Mouse (Mus musculus): ENCODE results near the gene Slc22a12. TPM values are rescaled to one million over a fixed set of nuclear protein-coding genes. Genes with fewer than 3 reads are reported as not detected.

Slc22a12 gene
- total RNA-seq, 2 experiments from 2014 or later = not detected

- DNase-seq = no peak
Observed at GRCm38 (mm10) chr19:6541521-6541920, 1.3 kb downstream of the Slc22a12 start.

DNA sequence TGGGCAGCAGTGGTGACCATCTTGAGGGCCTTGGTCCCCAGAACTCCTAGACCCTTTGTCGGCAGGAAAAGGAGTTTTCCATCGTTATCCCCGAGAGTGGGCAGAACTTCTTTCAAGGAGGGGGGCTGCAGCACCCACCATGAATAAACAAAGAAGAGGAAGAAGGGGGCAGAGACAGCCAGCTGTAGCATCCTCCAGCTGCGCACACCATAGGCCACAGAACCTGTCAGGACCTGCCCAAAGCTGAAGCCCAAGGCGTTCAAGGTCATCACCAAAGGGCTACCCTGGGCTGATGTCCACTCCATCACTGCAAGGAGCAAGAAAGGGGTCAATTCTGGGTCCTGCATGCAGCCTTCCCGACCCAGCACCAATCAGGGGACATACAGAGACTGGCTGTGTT lies 2.6 kb downstream of the Slc22a12 start:
- no peak for DNase-seq

DNA sequence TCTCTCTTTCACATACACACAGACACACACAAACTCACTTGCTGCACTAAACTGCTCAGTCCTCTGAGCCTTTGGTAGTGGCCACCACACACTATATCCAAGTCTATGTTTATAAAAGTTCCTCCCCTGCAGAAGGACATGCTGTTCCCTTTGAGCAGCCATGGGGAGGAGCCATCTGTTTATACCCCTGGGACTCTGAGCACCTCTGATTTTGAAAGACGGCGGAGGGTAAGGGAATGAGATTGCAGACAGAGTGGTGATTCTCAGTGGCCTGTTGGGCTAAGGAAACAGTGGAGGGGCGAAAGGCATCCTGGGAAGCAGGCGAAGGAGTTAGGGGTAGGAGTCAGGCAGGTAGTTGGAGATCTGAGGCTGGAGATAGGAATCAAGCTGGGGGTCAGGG lies 3.2 kb downstream of the Slc22a12 start:
- no peak for DNase-seq

GRCm38 (mm10) chr19:6538546-6538945 lies 4.3 kb downstream of the Slc22a12 start:
- DNase-seq = no peak

DNA sequence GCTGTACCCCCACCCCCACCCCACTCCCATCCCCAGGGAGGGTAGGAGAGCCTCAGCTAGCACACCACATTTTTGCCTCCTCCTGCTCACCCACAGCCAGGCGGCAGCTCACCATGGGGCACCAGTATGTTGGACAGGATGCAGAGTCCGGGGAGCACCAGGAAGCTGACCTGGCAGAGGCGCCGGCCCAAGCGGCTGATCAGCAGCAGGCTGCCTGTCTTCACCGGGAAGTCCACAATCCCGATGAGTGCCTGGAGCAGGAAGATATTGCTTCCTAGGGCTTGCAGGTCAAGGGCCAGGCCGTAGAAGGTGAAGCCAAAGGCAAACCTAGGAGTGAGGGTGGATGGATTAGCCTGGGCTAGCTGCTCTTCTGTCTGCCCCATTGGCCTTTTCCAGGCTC lies 5.3 kb downstream of the Slc22a12 start:
- no peak for DNase-seq

- no peak for DNase-seq
Observed at GRCm38 (mm10) chr19:6536696-6537095, 6.1 kb downstream of the Slc22a12 start.

DNA sequence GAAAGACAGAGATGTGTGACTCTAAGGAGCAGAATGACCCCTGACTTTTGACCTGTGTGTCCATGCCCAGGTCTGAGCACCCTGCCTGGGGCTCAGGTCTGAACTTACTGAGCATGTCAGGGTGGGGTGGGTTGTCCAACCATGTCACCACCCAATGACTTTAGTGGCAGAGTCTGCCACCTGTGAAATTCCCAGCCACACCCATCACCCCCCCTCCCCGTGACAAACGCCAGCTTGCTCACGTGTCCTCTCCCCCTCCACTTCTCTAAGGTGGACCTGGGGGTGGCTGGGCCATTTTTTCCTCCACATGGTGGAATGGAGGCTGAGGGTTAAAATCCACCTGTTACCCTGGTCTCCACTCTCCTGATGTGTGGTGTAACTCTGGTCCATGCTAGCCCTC lies 6.6 kb downstream of the Slc22a12 start:
- no peak for DNase-seq

DNA sequence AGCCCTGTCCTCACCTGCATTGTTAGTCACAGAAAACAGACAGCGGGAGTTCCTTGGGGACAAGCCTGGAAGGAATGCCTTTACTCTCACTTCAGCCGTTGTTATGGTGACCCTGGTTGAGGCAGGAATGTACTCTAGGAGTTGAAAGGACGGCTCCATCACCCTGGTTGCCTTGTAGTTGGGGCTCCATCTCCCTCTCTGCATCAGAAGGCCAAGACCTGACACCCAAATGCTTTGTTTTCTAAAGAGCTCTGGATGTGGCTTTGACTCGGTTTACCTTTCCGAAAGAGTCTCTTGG lies 8.8 kb downstream of the Slc22a12 start:
- DNase-seq = no peak

- DNase-seq = no peak
Observed at GRCm38 (mm10) chr19:6533290-6534117, 9.3 kb downstream of the Slc22a12 start.

DNA sequence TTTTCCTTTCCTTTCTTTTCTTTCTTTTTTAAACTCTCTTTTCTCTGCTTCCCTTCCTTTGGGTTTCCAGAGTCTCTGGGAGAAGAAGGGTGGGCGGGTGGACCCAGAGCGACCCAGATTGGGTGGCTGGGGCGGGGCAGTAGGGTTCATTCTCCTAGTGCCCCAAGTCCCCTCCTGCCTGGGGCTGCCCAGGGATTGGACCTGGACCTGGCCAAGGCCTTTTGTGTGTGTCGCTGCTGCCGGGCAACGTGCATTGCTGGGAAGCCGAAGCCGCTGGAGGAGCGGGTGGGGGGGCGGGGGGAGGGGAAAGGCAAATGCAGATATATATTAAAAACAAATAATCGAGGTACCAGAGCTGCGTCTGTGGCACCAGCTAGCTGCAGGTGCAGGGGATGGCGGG lies 10.2 kb downstream of the Slc22a12 start:
- DNase-seq = peak; percentile 42

DNA sequence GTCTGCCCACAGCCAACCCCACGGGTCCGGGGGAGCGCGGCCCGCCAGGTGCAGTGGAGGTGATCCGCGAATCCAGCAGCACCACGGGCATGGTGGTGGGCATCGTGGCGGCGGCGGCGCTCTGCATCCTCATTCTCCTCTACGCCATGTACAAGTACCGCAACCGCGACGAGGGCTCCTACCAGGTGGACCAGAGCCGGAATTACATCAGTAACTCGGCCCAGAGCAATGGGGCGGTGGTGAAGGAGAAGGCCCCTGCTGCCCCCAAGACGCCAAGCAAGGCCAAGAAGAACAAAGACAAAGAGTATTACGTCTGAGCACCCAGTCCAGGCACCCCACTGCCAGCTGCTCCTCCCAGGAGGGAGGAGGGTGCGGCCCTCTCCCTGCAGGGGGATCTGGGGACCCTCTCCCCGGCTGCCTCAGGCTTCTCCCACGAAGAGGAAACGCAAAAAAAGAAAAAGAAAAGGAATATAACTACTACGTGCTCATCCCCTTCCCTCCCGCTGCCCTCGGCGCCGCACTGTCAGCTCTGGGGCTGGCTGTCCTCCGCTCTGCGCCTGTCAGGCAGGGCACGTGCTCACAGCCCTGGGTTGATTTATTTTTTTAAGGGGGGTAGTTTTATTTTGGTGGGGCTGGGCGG lies 10.9 kb downstream of the Slc22a12 start:
- peak; percentile 74 for DNase-seq

- DNase-seq = peak; percentile 75
Observed at GRCm38 (mm10) chr19:6531011-6531631, 11.7 kb downstream of the Slc22a12 start.

- DNase-seq = no peak
Observed at GRCm38 (mm10) chr19:6530359-6530758, 12.5 kb downstream of the Slc22a12 start.

DNA sequence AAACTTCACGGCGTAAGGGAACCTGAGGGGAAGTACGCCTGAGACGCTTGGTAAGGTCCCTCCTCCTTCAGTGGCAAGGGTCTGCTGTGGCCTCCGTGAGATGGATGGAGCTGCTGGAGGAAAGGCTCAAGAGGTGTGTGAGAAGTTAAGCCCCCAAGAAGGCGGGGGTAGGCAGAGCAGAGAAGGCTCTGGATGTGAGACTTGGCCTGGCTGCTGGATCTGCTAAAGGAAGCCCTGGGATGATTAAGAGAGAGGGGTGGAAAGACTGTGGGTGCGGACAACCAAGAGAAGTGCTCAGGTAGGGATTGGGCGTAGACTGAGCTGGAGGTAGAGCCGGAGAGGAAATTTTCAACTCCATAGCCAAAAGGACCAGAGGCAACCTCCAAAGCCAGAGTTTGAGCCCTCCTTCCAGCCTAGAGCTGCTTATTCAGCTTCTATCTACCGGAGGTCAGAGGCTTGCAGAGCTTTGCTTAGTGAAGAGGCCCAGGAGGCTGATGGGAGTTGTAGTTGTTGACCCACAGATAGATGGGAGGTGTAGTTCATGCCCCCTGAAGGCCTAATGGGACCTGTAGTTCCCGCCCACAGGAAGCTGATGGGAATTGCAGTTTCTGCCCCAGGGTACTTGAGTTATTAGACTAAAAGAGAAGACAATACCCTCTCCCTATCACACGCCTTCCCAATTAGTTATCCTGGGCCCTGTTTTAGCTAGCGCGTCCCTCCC lies 13.4 kb downstream of the Slc22a12 start:
- peak; percentile 42 for DNase-seq

GRCm38 (mm10) chr19:6527839-6528531 lies 14.8 kb downstream of the Slc22a12 start:
- no peak for DNase-seq

DNA sequence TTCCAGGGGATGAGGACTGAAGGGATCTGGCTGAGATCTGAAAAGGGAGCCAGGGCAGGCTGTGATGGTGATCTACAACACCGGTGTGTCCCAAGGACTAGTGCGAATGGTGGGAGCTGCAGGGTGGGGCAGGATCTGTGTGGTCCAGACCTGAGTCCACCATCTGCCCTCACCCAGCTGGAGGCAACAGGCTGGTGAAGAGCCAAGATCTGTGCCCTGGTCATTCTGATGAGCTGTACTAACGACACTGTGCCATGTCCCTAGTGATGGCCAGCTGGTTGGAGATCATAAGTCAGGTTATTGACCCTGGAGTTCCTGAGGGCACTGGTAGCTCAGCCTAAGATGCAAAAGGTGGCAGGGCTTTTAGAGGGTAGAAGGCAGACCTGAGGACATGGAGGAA lies 15.4 kb downstream of the Slc22a12 start:
- DNase-seq = no peak

GRCm38 (mm10) chr19:6526010-6526409 lies 16.8 kb downstream of the Slc22a12 start:
- DNase-seq = no peak

DNA sequence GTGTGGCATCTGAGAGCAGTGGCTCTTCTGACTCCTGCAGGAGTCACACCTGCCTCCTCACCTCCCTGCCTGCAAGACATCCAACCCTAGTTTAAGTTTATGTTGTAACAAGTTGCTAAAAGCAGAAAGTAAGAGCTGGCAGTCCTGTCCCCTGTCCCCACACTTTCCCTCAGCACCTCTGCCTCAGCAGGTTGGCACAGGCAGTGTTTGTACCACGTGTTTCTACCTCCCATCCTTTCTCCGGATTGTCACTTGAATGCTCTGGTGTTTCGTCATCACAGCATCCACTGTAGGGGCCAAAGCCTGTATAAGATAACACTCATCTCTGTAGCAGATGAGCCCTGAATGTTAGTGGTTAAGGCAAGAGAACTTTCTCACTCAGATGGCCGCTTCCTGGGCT lies 17.8 kb downstream of the Slc22a12 start:
- no peak for DNase-seq

DNA sequence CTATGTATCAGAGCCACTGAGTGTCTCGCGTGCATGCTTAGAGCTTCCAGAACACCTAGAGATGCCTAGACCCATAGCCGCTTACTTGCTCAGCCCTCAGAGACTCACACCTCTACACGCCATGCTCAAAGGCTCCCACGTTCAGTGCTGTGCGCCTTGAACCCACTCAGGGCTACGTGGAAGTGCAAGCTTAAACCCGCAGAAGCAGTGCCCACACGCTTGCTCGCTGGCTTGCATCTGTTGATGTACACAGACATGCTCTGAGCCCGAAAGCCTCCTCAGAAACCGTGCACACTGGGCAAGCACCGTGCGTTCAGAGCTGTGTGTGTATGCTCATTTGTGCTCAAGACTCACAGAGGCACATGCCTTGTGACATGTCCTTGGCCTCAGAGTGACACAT lies 20.5 kb downstream of the Slc22a12 start:
- no peak for DNase-seq

GRCm38 (mm10) chr19:6521630-6522029 lies 21.2 kb downstream of the Slc22a12 start:
- DNase-seq = no peak

- no peak for DNase-seq
Observed at GRCm38 (mm10) chr19:6519483-6519882, 23.3 kb downstream of the Slc22a12 start.

GRCm38 (mm10) chr19:6518601-6519000 lies 24.2 kb downstream of the Slc22a12 start:
- no peak for DNase-seq

Measured in adrenal gland, postnatal 10 days (tissue).